Mouse (Mus musculus) liver, postnatal 0 days (tissue): ENCODE measurements around the gene Kcnj10. TPM values are rescaled to one million over a fixed set of nuclear protein-coding genes. Genes with fewer than 3 reads are reported as not detected.

Source experiments
- ATAC-seq: fragments of 200-750 bp; cut with Nextera tagmentation; 2 replicates; pipeline ENCODE4 v1.8.0; 2017; ENCODE audit warnings: mild to moderate bottlenecking, moderate library complexity
- DNase-seq: peaks from one replicate; pipeline ENCODE4 v3.0.0-alpha.2; 2016
- H3K27ac ChIP-seq: fragments of 300-500 bp; sonication (generic); 2 replicates; pipeline ENCODE4 v1.5.1; 2014; ENCODE audit warnings: antibody characterized with exemption, moderate library complexity, mild to moderate bottlenecking, low read depth
- H3K27me3 ChIP-seq: fragments of 300-500 bp; sonication (generic); 2 replicates; pipeline ENCODE4 v1.6.1; 2014; ENCODE audit warnings: low read length, control low read depth, mixed read lengths; ENCODE audit not compliant: insufficient read depth
- H3K36me3 ChIP-seq: fragments of 300-500 bp; sonication (generic); replicated peaks from 2 replicates; pipeline ENCODE4 v1.6.1; 2014; ENCODE audit warnings: mild to moderate bottlenecking, control low read depth, low read length, moderate library complexity, mixed read lengths; ENCODE audit not compliant: insufficient read depth
- H3K4me1 ChIP-seq: fragments of 300-500 bp; sonication (generic); 2 replicates; pipeline ENCODE4 v1.6.1; 2014; ENCODE audit warnings: antibody characterized with exemption, mild to moderate bottlenecking, control low read depth; ENCODE audit not compliant: insufficient read depth
- H3K4me2 ChIP-seq: fragments of 300-500 bp; sonication (generic); 2 replicates; pipeline ENCODE4 v1.6.1; 2014; ENCODE audit warnings: low read depth, mild to moderate bottlenecking, low read length, moderate library complexity, mixed read lengths
- H3K4me3 ChIP-seq: fragments of 300-500 bp; sonication (generic); 2 replicates; pipeline ENCODE4 v1.5.1; 2014; ENCODE audit warnings: low read depth, low read length
- H3K9ac ChIP-seq: fragments of 300-500 bp; sonication (generic); replicated peaks from 2 replicates; pipeline ENCODE4 v1.6.1; 2014; ENCODE audit warnings: mild to moderate bottlenecking, moderate library complexity
- H3K9me3 ChIP-seq: fragments of 300-500 bp; sonication (generic); 2 replicates; pipeline ENCODE4 v1.6.1; 2016; ENCODE audit warnings: mild to moderate bottlenecking, control low read depth, low read length, mixed read lengths
- CTCF ChIP-seq: sonication (generic); IDR thresholded peaks from 2 replicates; pipeline ENCODE4 v1.5.1; 2016; ENCODE audit warnings: antibody characterized with exemption, low read depth
- EP300 ChIP-seq: IDR thresholded peaks from 2 replicates; pipeline ENCODE4 v1.6.1; 2016; ENCODE audit warnings: antibody characterized with exemption, low read depth, mild to moderate bottlenecking
- WGBS: fragments of 180-500 bp; shearing (Covaris S2); extraction: QIAGEN DNeasy Blood & Tissue Kit; methylation state at CpG from one replicate; pipeline ENCODE4 v1.1.7; 2014; ENCODE audit not compliant: insufficient replicate concordance; 5-methylcytosine and 5-hydroxymethylcytosine counted together
- polyA plus RNA-seq: library from polyadenylated mRNA; unstranded; fragments of >200 nt; fragmentation: Nextera tagmentation; extraction: Ambion mirVana; gene quantifications from 2 replicates; pipeline ENCODE4 v1.2.1, GENCODE M21; 2015

Kcnj10 gene
- polyA plus RNA-seq, 1 experiment from 2014 or later = 0.19 TPM

DNA sequence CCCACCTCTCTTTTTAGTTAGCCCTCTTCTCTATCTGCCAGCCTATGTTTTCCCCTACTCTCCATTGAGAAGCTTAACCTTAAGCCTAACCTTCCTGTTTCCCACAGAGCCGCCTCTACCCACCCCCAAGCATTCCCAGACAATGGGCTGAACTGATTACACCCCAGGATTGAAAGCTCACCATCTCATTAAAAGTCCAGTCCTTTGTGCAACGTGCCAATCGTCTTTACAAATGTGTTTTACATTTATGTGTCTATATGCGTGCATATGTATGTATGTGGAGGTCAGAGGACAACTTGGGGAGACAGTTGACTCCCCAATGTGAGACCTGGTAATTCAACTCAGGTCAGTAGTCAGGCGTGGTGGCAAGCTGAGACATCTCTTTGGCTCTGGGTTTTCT lies 17.7 kb upstream of the Kcnj10 start:
- no peak overlapping the region for H3K9ac ChIP-seq
- H3K27ac ChIP-seq = no peak overlapping the region
- DNase-seq = no peak
- no peak for TF ChIP-seq EP300
- no peak for TF ChIP-seq CTCF
- peaks cover 8% of the 10 kb centered on the region; the same call in 1 of the 2 replicates for H3K4me1 ChIP-seq
- H3K9me3 ChIP-seq = no peaks in the 10 kb centered on the region
- 53% methylated on average over 5 of the region's 5 CpGs for WGBS
- peaks cover 33% of the 10 kb centered on the region for H3K27me3 ChIP-seq
- H3K36me3 ChIP-seq = no peaks in the 10 kb centered on the region; the same call in 1 of the 2 replicates
- ATAC-seq = no peak
- H3K4me3 ChIP-seq = no peak overlapping the region
- H3K4me2 ChIP-seq = no peak overlapping the region

GRCm38 (mm10) chr1:172323801-172324359 lies 17.1 kb upstream of the Kcnj10 start:
- H3K9me3 ChIP-seq = no peaks in the 10 kb centered on the region
- ATAC-seq (no peak), DNase-seq (no peak)
- H3K4me2 ChIP-seq = no peak overlapping the region
- H3K4me1 ChIP-seq = peaks cover 8% of the 10 kb centered on the region; the same call in 1 of the 2 replicates
- 53% methylated on average over 6 of the region's 6 CpGs for WGBS
- H3K36me3 ChIP-seq = no peaks in the 10 kb centered on the region; the same call in 1 of the 2 replicates
- no peak overlapping the region for H3K4me3 ChIP-seq
- no peak for TF ChIP-seq EP300
- no peak for TF ChIP-seq CTCF
- H3K27ac ChIP-seq = no peak overlapping the region
- peaks cover 39% of the 10 kb centered on the region for H3K27me3 ChIP-seq
- H3K9ac ChIP-seq = no peak overlapping the region

DNA sequence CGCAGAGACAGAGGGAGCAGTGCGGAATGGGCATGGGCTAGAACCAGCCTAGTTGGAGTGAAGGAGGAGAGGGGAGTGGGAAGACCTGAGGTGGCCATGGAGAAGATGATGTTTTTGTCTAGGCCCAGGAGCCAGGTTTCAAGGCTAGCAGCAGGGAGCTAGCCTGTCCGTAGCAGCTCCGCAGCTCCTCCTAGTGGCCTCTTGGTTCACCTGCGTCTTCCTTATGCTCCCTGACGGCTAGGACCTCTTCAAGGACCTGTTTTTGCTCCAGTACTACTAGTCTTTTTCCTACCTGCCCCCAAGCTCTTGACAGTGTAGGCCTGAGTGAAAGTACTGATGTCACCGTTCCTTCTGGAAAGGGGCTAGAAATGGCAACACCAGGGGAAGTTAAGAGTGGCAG lies 16.3 kb upstream of the Kcnj10 start:
- H3K4me1 ChIP-seq = peaks cover 8% of the 10 kb centered on the region; the same call in 1 of the 2 replicates
- H3K4me3 ChIP-seq = no peak overlapping the region
- H3K9me3 ChIP-seq = no peaks in the 10 kb centered on the region
- no peak overlapping the region for H3K9ac ChIP-seq
- H3K4me2 ChIP-seq = no peak overlapping the region
- no peak for TF ChIP-seq EP300
- peak; percentile 91 for TF ChIP-seq CTCF
- WGBS = 20% methylated on average over 7 of the region's 7 CpGs
- peak; percentile 55 for ATAC-seq
- no peak overlapping the region for H3K27ac ChIP-seq
- peak; percentile 83 for DNase-seq
- H3K36me3 ChIP-seq = no peaks in the 10 kb centered on the region
- H3K27me3 ChIP-seq = peaks cover 44% of the 10 kb centered on the region

- peak; percentile 76 for ATAC-seq
Measured at GRCm38 (mm10) chr1:172325680-172326535, 15.1 kb upstream of the Kcnj10 start.

DNA sequence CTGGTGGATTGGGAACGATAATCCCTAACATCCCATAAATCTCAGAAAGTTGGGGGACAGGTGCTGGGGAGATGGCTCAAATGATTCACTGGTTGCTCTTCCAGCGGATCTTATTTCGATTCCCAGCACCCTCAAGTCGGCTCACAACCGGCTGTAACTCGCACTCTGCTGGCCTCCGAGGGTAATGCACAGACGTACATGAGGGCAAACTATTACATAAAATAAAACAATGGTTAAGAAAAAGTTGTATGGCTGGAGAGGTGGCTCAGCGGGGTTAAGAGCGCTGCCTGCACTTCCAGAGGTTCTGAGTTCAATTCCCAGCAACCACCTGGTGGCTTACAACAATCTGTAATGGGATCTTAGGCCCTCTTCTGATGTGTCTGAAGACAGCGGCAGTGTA lies 14.3 kb upstream of the Kcnj10 start:
- 49% methylated on average over 11 of the region's 11 CpGs for WGBS
- no peaks in the 10 kb centered on the region for H3K36me3 ChIP-seq
- H3K4me2 ChIP-seq = peak overlapping the region; percentile 71
- ATAC-seq = no peak
- no peak for TF ChIP-seq CTCF
- H3K9me3 ChIP-seq = no peaks in the 10 kb centered on the region
- peak overlapping the region; percentile 25 for H3K4me3 ChIP-seq
- H3K27me3 ChIP-seq = peaks cover 54% of the 10 kb centered on the region
- H3K9ac ChIP-seq = no peak overlapping the region
- DNase-seq = no peak
- peaks cover 8% of the 10 kb centered on the region; the same call in 1 of the 2 replicates for H3K4me1 ChIP-seq
- no peak overlapping the region for H3K27ac ChIP-seq

More at GRCm38 (mm10) chr1:172325680-172326535, 15.1 kb upstream of the Kcnj10 start:
- peak overlapping the region; percentile 71 for H3K4me2 ChIP-seq
- no peak overlapping the region for H3K27ac ChIP-seq
- 18% methylated on average over 94 of the region's 94 CpGs for WGBS
- DNase-seq = peak; percentile 77
- H3K4me1 ChIP-seq = peaks cover 8% of the 10 kb centered on the region; the same call in 1 of the 2 replicates
- no peaks in the 10 kb centered on the region for H3K36me3 ChIP-seq
- H3K9me3 ChIP-seq = no peaks in the 10 kb centered on the region
- peak overlapping the region; percentile 25 for H3K4me3 ChIP-seq
- no peak overlapping the region for H3K9ac ChIP-seq
- H3K27me3 ChIP-seq = peaks cover 53% of the 10 kb centered on the region
- TF ChIP-seq EP300 = no peak
- TF ChIP-seq CTCF = peak; percentile 83
